Mouse (Mus musculus): ENCODE data around the gene Rab32. TPM values are rescaled to one million over a fixed set of nuclear protein-coding genes. Genes with fewer than 3 reads are reported as not detected.

The Rab32 gene
- 11.8 and 12.0 TPM in 2 replicates for polyA plus RNA-seq (2012; rRNA removed)

GRCm38 (mm10) chr10:10557570-10558336 is at the start of gene Rab32:
Gene Rab32 (minus strand): TSS chr10:10558265.

Other genes with a start within 250 kb of the Rab32 start
- gene Adgb, start 85.9 kb downstream of the Rab32 start, polyA plus RNA-seq (2012; rRNA removed): 1.3 and 1.8 TPM in 2 replicates
- gene Gm10944, start 123.1 kb upstream of the Rab32 start, polyA plus RNA-seq (2012; rRNA removed): not detected in 2 replicates